Comparison of ENCODE assay signal across 8 mouse cellular contexts in the genomic region with DNA sequence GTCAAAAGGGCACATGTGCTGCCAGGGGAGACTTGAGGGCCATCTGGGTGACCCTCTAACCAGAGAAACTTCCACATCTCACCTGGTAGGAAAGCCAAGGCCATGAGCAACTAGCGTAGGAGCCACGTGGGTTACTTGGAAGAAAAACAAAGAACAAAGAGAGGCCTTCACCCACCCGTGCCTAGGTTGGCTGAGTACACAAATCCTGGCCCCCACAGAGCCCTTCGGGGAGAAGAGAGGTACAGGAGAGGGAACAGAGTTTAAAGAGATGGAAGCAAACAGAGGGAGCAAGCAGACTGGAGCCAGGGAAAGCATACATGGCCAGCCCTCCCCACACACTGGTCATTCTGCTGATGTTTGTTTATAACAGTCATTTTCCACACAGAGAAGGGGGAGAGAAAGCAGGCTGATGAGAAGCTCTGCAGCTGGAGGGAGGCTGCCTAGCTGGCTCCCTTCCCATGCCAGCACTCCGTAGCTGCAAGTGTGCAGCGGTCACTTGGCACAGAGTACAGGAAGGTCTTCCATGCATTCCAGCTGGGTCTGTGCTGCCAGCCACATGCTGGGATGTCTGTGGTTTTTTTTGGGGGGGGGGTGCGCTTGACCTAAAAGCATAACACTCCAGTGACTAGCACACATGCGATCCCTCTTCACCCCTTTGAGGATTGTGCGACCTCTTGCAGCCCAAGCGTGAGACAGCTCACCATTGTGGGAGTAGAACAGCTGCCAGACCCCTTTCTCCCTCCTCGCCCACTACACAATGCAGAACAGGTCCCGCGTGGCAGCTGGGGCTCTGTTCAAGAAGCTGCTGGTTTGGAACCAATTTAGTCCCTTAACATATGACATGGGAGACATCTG.
DNase-seq lines count a peak whose midpoint lies in the region; ATAC-seq and TF ChIP-seq lines count a peak whose summit lies in the region.
"Had no signal": no experiment of that assay in that cellular context is flagged by ENCODE, and none has a peak within 500 bp of the region (broad histone marks: within the 10 kb centered on the region; RNA-seq: fewer than 3 reads in every experiment).

No protein-coding gene starts in this region.

- no peak for TF ChIP-seq POLR2A in limb, embryonic 14.5 days (IDR thresholded peaks at IDR 0.05; ENCODE audit: borderline replicate concordance, extremely low read depth, insufficient read depth, insufficient read length)

- peak; percentile 50 for ATAC-seq in hindbrain, embryonic 12.5 days (ENCODE audit: low FRiP score)
- ATAC-seq in limb, embryonic 14.5 days (ENCODE audit: low FRiP score, low read depth): peak; percentile 50
- no peak for ATAC-seq in CD4-positive, CD25-positive, alpha-beta regulatory T cell, adult 4 months

- no peaks in the 10 kb centered on the region for H3K9me3 ChIP-seq in hindbrain, embryonic 12.5 days (replicated peaks)
- H3K9me3 ChIP-seq in limb, embryonic 14.5 days (ENCODE audit: control insufficient read depth, low read length): no peaks in the 10 kb centered on the region

- H3K4me3 ChIP-seq in hindbrain, embryonic 12.5 days: no peak overlapping the region
- no peak overlapping the region for H3K4me3 ChIP-seq in limb, embryonic 14.5 days (replicated peaks; ENCODE audit: low read length)

- H3K4me2 ChIP-seq in hindbrain, embryonic 12.5 days (replicated peaks): no peak overlapping the region
- no peak overlapping the region for H3K4me2 ChIP-seq in limb, embryonic 14.5 days (replicated peaks; ENCODE audit: low read depth, low read length, severe bottlenecking)

- peaks cover 6% of the 10 kb centered on the region; the same call in 1 of the 2 replicates for H3K36me3 ChIP-seq in hindbrain, embryonic 12.5 days
- peaks cover 57% of the 10 kb centered on the region for H3K36me3 ChIP-seq in limb, embryonic 14.5 days (ENCODE audit: control insufficient read depth, insufficient read depth, low read length)

- H3K9ac ChIP-seq in hindbrain, embryonic 12.5 days: no peak overlapping the region
- no peak overlapping the region for H3K9ac ChIP-seq in limb, embryonic 14.5 days (ENCODE audit: low read depth, low read length, severe bottlenecking)

- H3K4me1 ChIP-seq in hindbrain, embryonic 12.5 days: peaks cover 61% of the 10 kb centered on the region
- peaks cover 58% of the 10 kb centered on the region for H3K4me1 ChIP-seq in limb, embryonic 14.5 days (ENCODE audit: control insufficient read depth, insufficient read depth, low read length)

- no peaks in the 10 kb centered on the region for H3K27me3 ChIP-seq in hindbrain, embryonic 12.5 days
- no peaks in the 10 kb centered on the region for H3K27me3 ChIP-seq in limb, embryonic 14.5 days (ENCODE audit: control insufficient read depth, insufficient read depth, low read length)

- 37% methylated on average over 13 of the region's 13 CpGs for WGBS in hindbrain, embryonic 12.5 days
- WGBS in limb, embryonic 14.5 days: 44% methylated on average over 13 of the region's 13 CpGs

- peak overlapping the region; percentile 64 for H3K27ac ChIP-seq in hindbrain, embryonic 12.5 days
- peak overlapping the region; percentile 48 for H3K27ac ChIP-seq in limb, embryonic 14.5 days (replicated peaks; ENCODE audit: low read depth, low read length)

- peak; percentile 78 for DNase-seq in 3134 (ENCODE audit: extremely low read depth, insufficient read length, low spot score)
- peak; percentile 69 for DNase-seq in MN1 (ENCODE audit: low spot score)
- DNase-seq in limb, embryonic 14.5 days (ENCODE audit: low spot score): peak; percentile 53
- no peak for DNase-seq in layer of hippocampus, adult 9-11 months
- DNase-seq in frontal cortex, postnatal 36 days (ENCODE audit: low spot score in 2 of 2): no peak
- DNase-seq: spleen, adult 18-20 months had no signal

Comparison
In these comparisons a context has a peak if more than half of its experiments do, and no peak if none do; other contexts are left out.
1. DNase-seq: peak in 3134 (single experiment), MN1 (single experiment) and limb, embryonic 14.5 days (single experiment); none in layer of hippocampus, adult 9-11 months (single experiment) and frontal cortex, postnatal 36 days (0 of 2).